Mouse (Mus musculus) megakaryocyte, embryonic 14.5 days (primary cell): ENCODE measurements around the gene Rpl32.

Source experiments
- FLI1 ChIP-seq: IDR thresholded peaks from 2 replicates; pipeline ENCODE4 v1.6.1; 2012; ENCODE audit warnings: low read length, inconsistent platforms, mixed read lengths
- GATA1 ChIP-seq: IDR thresholded peaks from 3 replicates; pipeline ENCODE4 v1.6.1; 2012; ENCODE audit warnings: mixed read lengths, low read length, inconsistent platforms, borderline replicate concordance

GRCm38 (mm10) chr6:115770059-115770670 is 38.4 kb downstream of the Rpl32 start:
- TF ChIP-seq FLI1 = no peak
- no peak for TF ChIP-seq GATA1
